Mouse (Mus musculus): ENCODE data around the gene Nek6. TPM values are rescaled to one million over a fixed set of nuclear protein-coding genes. Genes with fewer than 3 reads are reported as not detected.

The Nek6 gene
- polyA plus RNA-seq, 1 experiment from 2014 or later, result 75.9 TPM

DNA sequence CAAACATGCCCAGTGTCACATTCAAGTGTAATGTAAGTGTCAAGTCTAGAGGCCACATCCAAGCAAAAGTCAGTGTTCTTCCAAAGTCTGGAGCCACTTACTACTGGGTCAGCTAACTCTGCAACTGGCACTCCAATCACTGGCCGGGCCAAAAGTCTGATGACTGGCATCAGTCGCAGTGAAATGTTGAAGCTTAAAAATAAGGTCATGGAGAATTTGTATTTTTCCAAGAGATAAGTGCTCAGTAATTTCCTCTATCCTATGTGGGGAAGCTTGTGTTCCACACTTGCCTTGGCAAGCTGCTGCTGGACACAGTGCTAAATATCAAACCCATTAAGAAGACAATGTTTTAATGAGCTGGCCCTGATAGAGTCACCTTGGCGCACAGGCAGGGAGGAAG, 102.1 kb downstream of the Nek6 start:
- H3K4me2 ChIP-seq (replicated peaks; ENCODE audit: low read depth, low read length), result no peak overlapping the region
- ATAC-seq (ENCODE audit: low FRiP score, low TSS enrichment), result no peak
- WGBS, result 98% methylated on average over 3 of the region's 3 CpGs
- no peaks in the 10 kb centered on the region for H3K4me1 ChIP-seq (ENCODE audit: control insufficient read depth, insufficient read depth, low read length)
- no peak overlapping the region for H3K27ac ChIP-seq (ENCODE audit: low read depth, low read length)
- H3K36me3 ChIP-seq (ENCODE audit: control insufficient read depth, insufficient read depth, low read length), result peaks cover 34% of the 10 kb centered on the region; the same call in 1 of the 2 replicates
- H3K27me3 ChIP-seq (ENCODE audit: control insufficient read depth, insufficient read depth, low read length), result no peaks in the 10 kb centered on the region
- no peak overlapping the region for H3K4me3 ChIP-seq (ENCODE audit: low read length)
- H3K9ac ChIP-seq (ENCODE audit: low read depth, low read length), result no peak overlapping the region
- H3K9me3 ChIP-seq (ENCODE audit: control insufficient read depth, low read length), result no peaks in the 10 kb centered on the region

DNA sequence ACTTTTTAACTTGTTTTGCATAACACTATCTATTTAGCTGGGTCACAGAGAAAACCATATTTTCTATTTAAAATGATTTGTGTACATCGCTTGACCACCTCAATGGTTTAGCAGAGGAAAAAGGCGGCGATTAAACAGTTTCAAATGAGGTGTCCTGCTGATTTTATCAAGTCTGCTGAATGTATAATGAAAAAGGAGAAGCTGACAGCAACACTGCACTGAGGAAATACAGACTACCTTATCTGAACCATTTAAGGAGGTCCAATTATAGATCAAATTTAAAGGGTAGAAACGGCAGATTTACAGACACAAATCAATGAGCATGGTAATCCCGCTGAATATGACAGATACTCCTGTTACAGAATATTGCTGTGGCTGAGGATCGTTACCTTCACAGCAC, 103.0 kb downstream of the Nek6 start:
- Histone ChIP-seq H3K9me3 (ENCODE audit: control insufficient read depth, low read length) (no peaks in the 10 kb centered on the region), H3K9ac (ENCODE audit: low read depth, low read length) (no peak overlapping the region), H3K4me1 (ENCODE audit: control insufficient read depth, insufficient read depth, low read length) (no peaks in the 10 kb centered on the region), H3K36me3 (ENCODE audit: control insufficient read depth, insufficient read depth, low read length) (peaks cover 26% of the 10 kb centered on the region; the same call in 1 of the 2 replicates), H3K27me3 (ENCODE audit: control insufficient read depth, insufficient read depth, low read length) (no peaks in the 10 kb centered on the region), H3K4me2 (replicated peaks; ENCODE audit: low read depth, low read length) (no peak overlapping the region), H3K27ac (ENCODE audit: low read depth, low read length) (no peak overlapping the region), H3K4me3 (ENCODE audit: low read length) (no peak overlapping the region)
- WGBS, result 86% methylated on average over 6 of the region's 6 CpGs
- no peak for ATAC-seq (ENCODE audit: low FRiP score, low TSS enrichment)

DNA sequence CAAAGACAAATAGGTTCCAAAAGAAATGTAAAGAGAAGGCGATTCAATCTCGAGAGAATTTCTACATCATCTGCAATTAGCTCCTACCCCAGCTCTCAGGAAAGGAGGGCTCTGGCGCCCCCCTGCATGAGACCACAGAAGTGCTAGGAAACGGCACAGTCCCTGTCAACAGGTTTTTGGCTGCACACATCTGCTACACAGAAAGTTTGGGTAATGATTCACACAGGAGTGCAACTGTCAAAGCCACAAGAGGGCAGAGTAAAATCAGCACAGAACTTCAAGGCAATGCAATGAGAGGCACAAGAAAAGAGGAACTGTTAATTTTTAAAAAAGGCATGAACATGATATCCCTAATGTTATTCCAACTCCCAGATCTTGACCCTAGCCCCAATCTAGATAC, 104.6 kb downstream of the Nek6 start:
- Histone ChIP-seq H3K9ac (ENCODE audit: low read depth, low read length) (no peak overlapping the region), H3K9me3 (ENCODE audit: control insufficient read depth, low read length) (no peaks in the 10 kb centered on the region), H3K27ac (ENCODE audit: low read depth, low read length) (no peak overlapping the region), H3K36me3 (ENCODE audit: control insufficient read depth, insufficient read depth, low read length) (peaks cover 16% of the 10 kb centered on the region; the same call in 1 of the 2 replicates), H3K4me2 (replicated peaks; ENCODE audit: low read depth, low read length) (no peak overlapping the region), H3K27me3 (ENCODE audit: control insufficient read depth, insufficient read depth, low read length) (no peaks in the 10 kb centered on the region), H3K4me3 (ENCODE audit: low read length) (no peak overlapping the region), H3K4me1 (ENCODE audit: control insufficient read depth, insufficient read depth, low read length) (no peaks in the 10 kb centered on the region)
- 57% methylated on average over 4 of the region's 4 CpGs for WGBS
- ATAC-seq (ENCODE audit: low FRiP score, low TSS enrichment), result no peak

DNA sequence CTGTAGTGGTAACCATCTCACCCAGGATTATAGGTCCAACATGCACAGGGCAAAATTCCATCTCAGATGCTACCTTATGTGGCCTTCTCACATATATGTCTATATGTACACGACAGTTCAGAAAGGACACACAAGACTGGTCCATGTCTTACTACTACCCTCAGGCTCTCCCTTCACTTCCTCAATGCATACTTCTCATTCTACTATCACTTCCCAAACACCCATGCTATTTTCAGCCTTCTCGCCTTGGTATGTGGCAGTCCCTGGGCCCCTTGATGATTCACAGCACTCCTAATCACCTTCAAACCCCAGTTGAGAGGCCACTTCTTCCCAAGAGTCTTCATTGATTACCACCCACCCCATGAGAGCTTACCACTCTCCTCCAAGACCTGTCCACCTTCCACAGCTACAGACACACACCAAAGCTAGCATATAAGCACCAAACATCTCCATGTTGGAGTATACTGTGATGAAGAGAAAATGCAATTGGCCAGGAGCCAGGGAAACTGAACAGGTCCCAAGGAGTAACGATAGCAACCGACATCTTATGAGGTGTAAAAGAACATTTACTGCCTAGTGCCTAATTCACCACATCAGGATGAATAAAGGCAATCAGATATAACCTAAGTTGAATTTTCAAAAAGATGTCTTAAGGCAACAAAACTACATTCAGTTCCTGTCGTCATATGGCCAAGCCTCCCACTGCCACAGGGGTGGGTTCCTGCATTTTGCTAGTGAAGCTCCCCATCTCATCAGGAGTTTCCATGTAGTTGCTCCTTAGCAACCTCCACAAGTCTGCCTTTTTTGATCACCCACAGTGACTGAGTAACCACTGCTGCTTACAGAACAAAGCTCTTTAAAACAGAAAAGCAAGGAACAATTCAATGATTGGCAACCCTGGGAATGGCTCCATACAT, 105.8 kb downstream of the Nek6 start:
- Histone ChIP-seq H3K27me3 (ENCODE audit: control insufficient read depth, insufficient read depth, low read length) (no peaks in the 10 kb centered on the region), H3K4me1 (ENCODE audit: control insufficient read depth, insufficient read depth, low read length) (no peaks in the 10 kb centered on the region), H3K27ac (ENCODE audit: low read depth, low read length) (no peak overlapping the region), H3K9ac (ENCODE audit: low read depth, low read length) (no peak overlapping the region), H3K9me3 (ENCODE audit: control insufficient read depth, low read length) (no peaks in the 10 kb centered on the region), H3K36me3 (ENCODE audit: control insufficient read depth, insufficient read depth, low read length) (peaks cover 20% of the 10 kb centered on the region), H3K4me3 (ENCODE audit: low read length) (no peak overlapping the region), H3K4me2 (replicated peaks; ENCODE audit: low read depth, low read length) (no peak overlapping the region)
- ATAC-seq (ENCODE audit: low FRiP score, low TSS enrichment), result no peak
- whole genome bisulfite sequencing, result 94% methylated on average over 5 of the region's 5 CpGs

DNA sequence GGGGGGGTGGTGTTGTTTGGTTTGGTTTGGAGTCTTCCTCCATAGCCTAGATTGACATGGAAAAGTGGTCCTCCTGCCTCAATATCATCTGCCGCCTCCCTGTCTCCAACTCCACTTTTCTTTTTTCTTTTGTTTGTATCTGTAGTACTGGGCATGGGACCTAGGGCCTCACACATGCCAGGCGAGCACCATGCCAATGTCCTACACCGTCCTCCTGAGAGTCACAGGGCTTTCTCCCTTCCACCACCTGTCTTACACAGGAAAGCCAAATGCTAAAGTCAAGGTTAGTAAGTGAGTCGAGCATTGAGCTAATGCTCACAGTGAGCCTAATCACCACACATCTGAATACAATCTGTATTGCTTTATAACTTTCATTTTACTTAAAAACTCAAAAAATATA, 108.3 kb downstream of the Nek6 start:
- Histone ChIP-seq H3K4me3 (ENCODE audit: low read length) (no peak overlapping the region), H3K9me3 (ENCODE audit: control insufficient read depth, low read length) (no peaks in the 10 kb centered on the region), H3K27me3 (ENCODE audit: control insufficient read depth, insufficient read depth, low read length) (no peaks in the 10 kb centered on the region), H3K36me3 (ENCODE audit: control insufficient read depth, insufficient read depth, low read length) (peaks cover 12% of the 10 kb centered on the region), H3K4me2 (replicated peaks; ENCODE audit: low read depth, low read length) (no peak overlapping the region), H3K27ac (ENCODE audit: low read depth, low read length) (no peak overlapping the region), H3K4me1 (ENCODE audit: control insufficient read depth, insufficient read depth, low read length) (no peaks in the 10 kb centered on the region), H3K9ac (ENCODE audit: low read depth, low read length) (no peak overlapping the region)
- ATAC-seq (ENCODE audit: low FRiP score, low TSS enrichment), result no peak
- WGBS, result 93% methylated on average over 4 of the region's 4 CpGs

DNA sequence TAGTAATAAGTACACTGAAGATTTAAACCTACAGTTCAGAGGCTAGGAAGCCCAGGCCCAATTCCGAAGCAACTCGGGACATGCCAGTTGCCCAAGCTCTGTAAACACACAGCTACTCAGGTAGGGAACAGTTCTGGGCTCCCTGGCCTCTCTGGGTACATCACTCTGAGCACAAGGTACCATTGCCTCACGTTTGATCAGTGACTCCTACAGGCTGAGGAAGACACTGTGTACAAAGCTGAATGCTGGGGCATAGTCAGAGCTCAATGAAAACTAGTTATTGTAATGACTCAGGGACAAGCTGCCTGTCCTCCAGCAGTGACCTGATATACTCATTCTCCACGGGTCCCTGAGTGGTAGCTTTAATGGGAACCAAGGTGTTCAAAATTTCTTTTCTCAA, 109.6 kb downstream of the Nek6 start:
- Histone ChIP-seq H3K4me2 (replicated peaks; ENCODE audit: low read depth, low read length) (no peak overlapping the region), H3K9ac (ENCODE audit: low read depth, low read length) (no peak overlapping the region), H3K36me3 (ENCODE audit: control insufficient read depth, insufficient read depth, low read length) (peaks cover 18% of the 10 kb centered on the region), H3K4me3 (ENCODE audit: low read length) (no peak overlapping the region), H3K4me1 (ENCODE audit: control insufficient read depth, insufficient read depth, low read length) (no peaks in the 10 kb centered on the region), H3K27ac (ENCODE audit: low read depth, low read length) (no peak overlapping the region), H3K9me3 (ENCODE audit: control insufficient read depth, low read length) (no peaks in the 10 kb centered on the region), H3K27me3 (ENCODE audit: control insufficient read depth, insufficient read depth, low read length) (no peaks in the 10 kb centered on the region)
- no peak for ATAC-seq (ENCODE audit: low FRiP score, low TSS enrichment)
- 84% methylated on average over 4 of the region's 4 CpGs for WGBS

DNA sequence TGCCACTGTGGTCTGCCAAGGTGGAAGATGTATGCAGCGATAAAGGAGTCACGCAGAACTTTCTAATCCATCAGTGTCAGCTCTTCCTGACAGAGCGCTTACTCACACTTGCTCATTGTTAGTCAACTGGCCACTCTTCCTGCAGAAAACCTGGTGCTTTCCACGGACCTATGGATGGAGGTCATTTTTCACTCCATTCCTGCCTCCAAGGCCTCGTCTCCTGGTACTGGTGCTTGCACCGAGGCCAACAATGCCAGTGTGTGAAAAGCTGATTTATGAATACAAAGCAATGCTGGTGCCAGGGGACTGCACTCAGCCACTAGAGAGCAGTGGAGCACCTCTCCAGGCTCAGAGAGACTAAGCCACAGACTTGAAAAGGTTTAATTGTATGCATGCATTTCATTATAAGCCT, 110.2 kb downstream of the Nek6 start:
- Histone ChIP-seq H3K4me2 (replicated peaks; ENCODE audit: low read depth, low read length) (no peak overlapping the region), H3K36me3 (ENCODE audit: control insufficient read depth, insufficient read depth, low read length) (peaks cover 22% of the 10 kb centered on the region), H3K27ac (ENCODE audit: low read depth, low read length) (no peak overlapping the region), H3K4me3 (ENCODE audit: low read length) (no peak overlapping the region), H3K9ac (ENCODE audit: low read depth, low read length) (no peak overlapping the region), H3K4me1 (ENCODE audit: control insufficient read depth, insufficient read depth, low read length) (no peaks in the 10 kb centered on the region), H3K27me3 (ENCODE audit: control insufficient read depth, insufficient read depth, low read length) (no peaks in the 10 kb centered on the region), H3K9me3 (ENCODE audit: control insufficient read depth, low read length) (no peaks in the 10 kb centered on the region)
- 68% methylated on average over 6 of the region's 6 CpGs for WGBS
- no peak for ATAC-seq (ENCODE audit: low FRiP score, low TSS enrichment)

DNA sequence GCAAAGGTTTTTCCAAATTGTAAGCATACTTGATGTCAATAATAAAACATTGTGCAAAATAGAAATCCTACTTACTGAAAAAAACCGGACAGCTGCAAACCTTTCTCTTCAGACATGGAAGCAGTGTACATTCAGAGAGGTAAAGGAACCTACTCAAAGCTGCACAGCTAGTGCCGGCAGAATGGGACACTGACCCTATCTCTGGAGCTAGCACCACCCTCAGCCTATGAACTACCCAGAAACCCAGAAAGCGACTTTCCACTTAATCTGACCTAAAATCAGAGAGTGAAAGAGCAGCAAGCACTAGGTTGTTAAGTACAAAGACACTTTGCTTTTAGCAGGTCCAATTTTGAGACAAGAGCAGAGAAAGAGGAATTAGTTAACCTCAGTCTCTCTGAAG, 112.0 kb downstream of the Nek6 start:
- Histone ChIP-seq H3K4me3 (ENCODE audit: low read length) (no peak overlapping the region), H3K36me3 (ENCODE audit: control insufficient read depth, insufficient read depth, low read length) (peaks cover 27% of the 10 kb centered on the region), H3K27me3 (ENCODE audit: control insufficient read depth, insufficient read depth, low read length) (no peaks in the 10 kb centered on the region), H3K4me1 (ENCODE audit: control insufficient read depth, insufficient read depth, low read length) (no peaks in the 10 kb centered on the region), H3K9ac (ENCODE audit: low read depth, low read length) (no peak overlapping the region), H3K27ac (ENCODE audit: low read depth, low read length) (no peak overlapping the region), H3K9me3 (ENCODE audit: control insufficient read depth, low read length) (no peaks in the 10 kb centered on the region), H3K4me2 (replicated peaks; ENCODE audit: low read depth, low read length) (no peak overlapping the region)
- no peak for ATAC-seq (ENCODE audit: low FRiP score, low TSS enrichment)
- 90% methylated on average over 3 of the region's 3 CpGs for WGBS

DNA sequence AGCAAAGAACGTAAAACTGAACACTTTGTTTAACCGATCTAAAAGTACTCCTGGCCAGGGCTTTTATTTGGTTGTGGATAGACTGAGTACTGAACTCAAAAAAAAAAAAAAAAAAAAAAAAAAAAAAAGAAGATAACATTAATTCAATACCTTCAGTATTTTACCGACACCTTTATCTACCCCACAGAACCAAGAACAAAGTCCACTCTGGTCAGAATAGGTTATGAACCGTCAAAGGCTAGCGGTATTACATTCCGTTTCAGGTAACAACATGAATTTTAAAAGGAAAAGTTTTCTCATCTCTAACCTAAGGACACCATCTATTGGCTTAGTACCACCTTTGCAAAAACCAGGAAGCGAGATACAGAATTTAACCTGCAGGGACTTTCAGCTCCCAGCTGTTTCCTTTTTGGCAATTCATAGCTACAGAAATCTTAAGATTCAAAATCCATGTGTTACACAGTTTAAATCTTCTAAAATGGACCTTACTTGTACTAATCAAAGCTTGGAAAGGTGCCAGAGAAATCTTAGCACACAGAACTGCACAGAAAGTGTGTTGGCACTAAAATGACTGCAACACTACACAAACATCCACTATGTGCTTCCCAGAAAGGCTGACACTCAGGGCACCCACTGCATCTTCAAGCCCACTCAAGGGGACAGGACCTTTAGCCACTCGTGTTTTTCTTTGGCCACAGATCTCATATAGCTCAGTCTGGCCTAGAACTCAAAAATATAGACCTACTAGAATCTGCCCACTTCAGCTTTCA, 112.6 kb downstream of the Nek6 start:
- peaks cover 33% of the 10 kb centered on the region for H3K36me3 ChIP-seq (ENCODE audit: control insufficient read depth, insufficient read depth, low read length)
- WGBS, result 92% methylated on average over 8 of the region's 8 CpGs

More for the DNA sequence above, 112.6 kb downstream of the Nek6 start:
- Histone ChIP-seq H3K4me1 (ENCODE audit: control insufficient read depth, insufficient read depth, low read length) (no peaks in the 10 kb centered on the region), H3K27me3 (ENCODE audit: control insufficient read depth, insufficient read depth, low read length) (no peaks in the 10 kb centered on the region), H3K27ac (ENCODE audit: low read depth, low read length) (no peak overlapping the region), H3K4me2 (replicated peaks; ENCODE audit: low read depth, low read length) (no peak overlapping the region), H3K4me3 (ENCODE audit: low read length) (no peak overlapping the region), H3K9me3 (ENCODE audit: control insufficient read depth, low read length) (no peaks in the 10 kb centered on the region), H3K9ac (ENCODE audit: low read depth, low read length) (no peak overlapping the region)
- ATAC-seq (ENCODE audit: low FRiP score, low TSS enrichment), result no peak
